Mouse (Mus musculus) CD8-positive naive resting alpha-beta T cell, adult 2 months (primary cell): ENCODE results near the gene Nepro.
A peak's percentile ranks its signal among the peaks of the same experiment; 100 is the strongest.

Source experiments
- DNase-seq, 2 experiments: peaks; one replicate each; pipeline ENCODE4 v3.0.0; 2022; ENCODE audit warnings: low read depth in 2 of 2, low spot score in 2 of 2

Nepro gene

DNA sequence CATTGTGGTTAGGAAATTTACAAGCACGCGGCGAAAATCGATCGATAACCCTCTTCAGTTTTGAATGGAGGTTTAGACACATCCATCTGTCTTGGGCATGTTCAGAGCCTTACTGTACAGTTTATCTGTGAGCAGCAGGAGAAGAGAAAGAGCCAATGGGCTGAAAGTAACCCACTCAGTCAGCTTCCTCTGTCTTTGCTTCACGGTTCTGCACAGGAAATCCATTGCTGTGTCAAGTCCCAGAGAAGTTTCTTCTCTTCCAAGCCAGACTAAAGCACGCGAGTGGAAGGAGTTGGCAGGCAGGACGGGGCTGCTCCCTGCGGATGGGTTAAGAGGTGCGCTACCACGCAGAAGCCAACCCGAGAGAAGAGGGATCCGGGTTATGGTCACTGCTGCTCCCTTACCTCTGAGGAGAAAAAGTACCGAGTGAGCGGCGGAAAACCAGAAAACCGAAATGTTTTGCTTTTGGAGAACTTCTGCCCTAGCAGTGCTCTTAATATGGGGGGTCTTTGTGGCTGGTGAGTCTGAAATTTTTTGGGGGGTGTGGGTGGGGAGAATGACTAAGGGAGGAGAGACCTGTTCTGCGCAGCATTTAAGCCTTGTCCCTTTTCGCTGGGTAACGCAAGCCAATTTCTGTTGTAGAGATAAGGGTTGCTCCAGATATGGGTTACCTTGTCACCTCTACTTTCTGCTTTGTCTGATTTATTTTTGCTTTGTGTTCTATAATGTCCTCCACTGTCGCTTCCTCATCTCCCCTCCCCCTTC lies 41.6 kb downstream of the Nepro start, which contains the start of gene Cd200r1:
TSS of gene Cd200r1 (plus strand) at position 182 of the 765 bp plus-strand sequence.
- DNase-seq = peak; percentile 18 to 29

DNA sequence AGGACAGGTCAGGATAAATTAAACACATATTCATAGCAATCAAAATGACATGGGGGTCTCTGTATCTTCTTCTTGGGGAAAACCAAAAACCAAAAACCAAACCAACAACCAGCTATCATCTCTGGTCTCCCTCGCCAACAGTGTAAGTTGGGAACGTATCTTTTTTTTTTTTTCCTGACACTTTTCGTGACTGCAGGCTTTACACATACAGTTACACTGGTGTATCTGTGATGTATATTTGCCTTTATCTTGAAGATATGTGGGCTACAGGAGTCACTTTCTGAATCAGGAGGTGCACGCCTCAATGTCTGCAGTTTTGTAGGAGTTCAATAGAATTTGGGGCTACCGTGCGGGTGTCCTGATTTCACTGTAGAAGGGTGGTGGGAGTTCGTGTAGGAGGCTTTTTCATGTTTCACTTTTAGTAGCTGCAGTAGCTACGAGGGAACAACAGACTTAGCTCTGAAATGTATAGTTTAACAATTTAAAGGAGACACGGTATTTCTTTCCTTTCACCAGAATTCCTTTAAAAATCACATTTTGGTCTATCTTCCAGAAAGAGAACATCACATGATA lies 42.3 kb downstream of the Nepro start:
- DNase-seq = no peak

DNA sequence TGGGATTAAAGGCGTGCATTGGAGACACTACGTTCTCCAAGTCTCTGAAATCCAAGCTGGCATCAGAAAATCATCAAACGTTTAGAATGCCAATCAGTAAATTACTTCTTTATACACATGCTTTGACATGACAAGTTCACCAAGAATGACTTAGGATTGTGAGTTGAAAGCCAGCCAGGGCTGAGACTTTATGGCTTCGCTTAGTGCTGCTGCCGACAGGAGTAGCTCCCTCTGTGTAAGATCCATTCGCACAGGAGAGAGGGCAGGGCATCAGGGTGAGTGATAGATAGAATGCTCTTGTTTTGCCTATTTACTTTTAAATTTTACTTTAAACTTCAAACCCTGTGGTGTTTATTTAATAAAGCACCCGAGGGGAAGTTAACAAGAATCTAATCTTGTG lies 43.4 kb downstream of the Nepro start:
- DNase-seq = no peak

DNA sequence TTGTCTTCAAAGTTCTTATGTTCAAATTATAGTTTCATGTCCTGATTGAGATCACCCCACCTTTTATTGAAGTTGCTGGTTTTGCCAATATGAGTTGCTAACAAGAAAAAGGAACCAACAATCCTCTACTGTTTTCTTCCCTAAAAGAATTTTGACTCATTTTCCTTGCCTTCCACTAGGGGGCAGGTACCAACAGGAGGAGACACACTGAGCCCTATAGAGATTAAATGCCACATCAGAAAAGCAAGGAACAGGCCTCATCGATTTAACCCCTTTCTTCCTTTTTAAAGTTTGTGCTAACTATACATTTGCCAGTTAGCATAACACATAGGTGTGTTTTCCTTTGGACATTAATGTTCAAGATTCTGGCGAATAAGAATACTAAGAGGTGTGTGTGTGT lies 43.9 kb downstream of the Nepro start:
- DNase-seq = peak in 1 of 2 experiments; percentile 11

DNA sequence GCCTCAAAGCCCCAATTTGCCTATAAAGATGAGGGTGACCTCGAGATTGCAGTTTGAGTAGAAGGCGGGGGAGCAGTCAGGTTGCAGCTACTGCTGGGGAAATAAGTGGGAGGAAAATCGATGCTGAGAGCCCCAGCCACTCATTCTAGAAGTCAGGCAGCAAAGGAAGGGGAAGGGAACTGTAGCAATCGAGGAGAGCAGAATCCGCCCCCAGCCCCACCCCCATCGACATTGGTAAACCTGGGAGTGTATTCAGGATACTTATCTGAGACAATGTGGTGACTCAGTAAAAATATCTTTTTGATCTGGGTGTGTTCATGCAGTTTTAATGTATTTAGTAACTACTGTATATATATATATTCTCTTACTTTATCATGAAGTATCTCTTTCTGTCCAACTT lies 48.5 kb downstream of the Nepro start:
- no peak for DNase-seq

DNA sequence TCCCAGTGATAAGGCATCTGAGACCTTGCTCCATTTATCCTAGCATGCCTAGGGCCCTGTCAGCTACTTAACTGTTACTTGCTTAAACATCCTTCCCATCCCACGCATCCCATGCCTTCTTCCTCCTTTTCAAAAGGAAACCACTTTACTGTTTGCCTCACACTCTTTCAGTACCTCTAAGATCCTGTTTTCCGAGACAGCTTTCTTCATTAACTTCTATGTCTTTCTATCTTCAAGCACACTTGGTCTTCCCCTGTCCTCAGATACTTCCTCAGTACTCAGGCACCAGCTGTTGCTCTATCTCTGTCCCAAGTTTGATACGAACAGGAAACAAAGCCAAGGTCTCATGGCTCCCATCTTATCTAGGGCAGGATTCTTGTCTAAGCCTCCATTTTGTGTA lies 49.6 kb downstream of the Nepro start:
- DNase-seq = no peak

DNA sequence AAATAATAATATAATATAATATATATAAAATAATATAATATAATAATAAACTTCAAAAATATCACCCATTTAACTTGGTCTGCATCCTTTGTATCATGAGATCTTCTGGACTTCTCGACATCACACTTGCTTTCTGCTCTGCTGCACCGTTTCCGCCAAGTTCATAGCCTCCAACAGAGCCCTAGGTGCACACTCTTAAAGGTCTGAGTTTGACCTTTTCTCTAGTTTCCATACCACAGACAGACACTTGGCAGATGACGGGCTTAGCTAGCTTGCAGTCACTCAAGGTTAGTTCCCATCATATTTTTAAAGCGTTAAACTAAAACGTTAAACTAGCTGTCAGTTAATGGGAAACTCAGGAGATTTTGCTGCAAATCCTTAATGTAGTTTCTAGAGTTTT lies 50.1 kb downstream of the Nepro start:
- DNase-seq = no peak

DNA sequence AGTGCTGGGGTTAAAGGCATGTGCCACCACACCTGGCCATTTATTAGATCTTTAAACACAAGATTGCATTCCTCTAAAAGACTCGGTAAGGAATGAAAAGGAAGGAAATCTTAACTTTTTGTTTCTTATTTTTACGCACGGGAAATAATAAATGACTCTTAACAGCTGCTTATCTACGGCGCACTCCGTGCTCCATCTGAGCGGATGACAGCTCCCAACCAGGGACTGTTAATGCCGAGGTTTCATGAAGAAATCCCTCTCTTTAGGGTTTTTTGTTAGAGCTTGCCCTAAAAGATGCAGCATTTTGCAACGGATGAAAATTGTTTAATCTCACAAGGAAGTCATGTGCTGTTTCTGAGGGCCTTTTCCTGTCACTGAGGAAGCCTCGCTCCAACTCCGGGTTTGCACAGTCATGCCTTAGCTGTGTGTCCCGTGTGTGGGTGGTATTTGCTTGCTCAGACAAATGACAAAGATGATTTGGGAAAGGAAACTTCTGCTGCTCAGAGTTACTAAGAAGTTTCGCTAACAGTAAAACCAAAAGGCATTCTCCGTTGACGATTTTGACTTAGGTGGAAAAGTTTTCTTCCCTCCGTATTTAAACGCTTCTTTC lies 54.5 kb downstream of the Nepro start:
- DNase-seq = peak in 1 of 2 experiments; percentile 9

DNA sequence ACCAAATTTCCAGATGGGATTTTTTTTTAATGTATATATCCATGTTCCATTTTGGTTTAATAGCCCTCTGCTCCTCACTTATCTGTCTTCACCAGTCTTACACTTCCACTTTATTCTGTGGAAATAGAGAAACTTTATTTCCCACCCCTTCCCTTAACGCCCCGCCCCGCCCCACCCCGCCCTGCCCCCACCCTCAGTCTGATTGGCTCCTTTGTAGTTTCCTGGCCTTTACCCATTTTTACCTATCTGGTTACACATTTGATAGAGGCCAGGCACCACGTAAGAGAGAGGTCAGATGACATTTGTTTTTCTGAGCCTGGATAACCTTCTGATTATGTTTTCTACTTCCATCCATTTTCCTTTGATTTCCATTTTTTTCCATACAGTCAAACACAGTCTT lies 55.4 kb downstream of the Nepro start:
- no peak for DNase-seq

DNA sequence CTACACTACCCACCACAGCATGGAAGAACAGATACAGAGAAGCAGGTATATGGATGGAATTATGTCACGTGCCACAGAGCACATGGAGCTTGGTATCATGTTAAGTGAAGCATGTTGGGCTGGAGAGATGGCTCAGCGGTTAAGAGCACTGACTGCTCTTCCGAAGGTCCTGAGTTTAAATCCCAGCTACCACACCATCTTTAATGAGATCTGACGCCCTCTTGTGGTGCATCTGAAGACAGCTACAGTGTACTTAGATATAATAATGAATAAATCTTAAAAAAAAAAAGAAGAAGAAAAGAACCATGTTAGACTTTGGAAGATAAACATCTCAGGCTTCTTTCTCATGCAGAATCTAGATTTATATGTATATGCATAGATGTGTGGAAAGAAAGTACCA lies 56.6 kb downstream of the Nepro start:
- no peak for DNase-seq
